Mouse (Mus musculus) ES-E14 (cell line): ENCODE measurements around the gene Dpm3.

Experiments
- MAFK ChIP-seq: IDR thresholded peaks from 2 replicates; pipeline ENCODE4 v1.6.1; 2014; ENCODE audit warnings: mild to moderate bottlenecking, low read depth, low read length, inconsistent platforms; ENCODE audit not compliant: insufficient read depth
- ZNF384 ChIP-seq: IDR thresholded peaks from 2 replicates; pipeline ENCODE4 v1.6.1; 2012; ENCODE audit warnings: low read depth, low read length, inconsistent platforms

GRCm38 (mm10) chr3:89225918-89226317 is 33.2 kb upstream of the Dpm3 start:
- TF ChIP-seq MAFK (no peak), ZNF384 (no peak)
